Mouse (Mus musculus): Measurements from ENCODE around the gene Oprm1. TPM values are rescaled to one million over a fixed set of nuclear protein-coding genes. Genes with fewer than 3 reads are reported as not detected.
"Not testable (repeated sequence)": the region's sequence is repeated elsewhere in the genome, so short reads cannot be mapped to it uniquely, and the experiment has no call there.

The Oprm1 gene
- total RNA-seq, 2 experiments from 2014 or later = 7.9 to 9.3 TPM

DNA sequence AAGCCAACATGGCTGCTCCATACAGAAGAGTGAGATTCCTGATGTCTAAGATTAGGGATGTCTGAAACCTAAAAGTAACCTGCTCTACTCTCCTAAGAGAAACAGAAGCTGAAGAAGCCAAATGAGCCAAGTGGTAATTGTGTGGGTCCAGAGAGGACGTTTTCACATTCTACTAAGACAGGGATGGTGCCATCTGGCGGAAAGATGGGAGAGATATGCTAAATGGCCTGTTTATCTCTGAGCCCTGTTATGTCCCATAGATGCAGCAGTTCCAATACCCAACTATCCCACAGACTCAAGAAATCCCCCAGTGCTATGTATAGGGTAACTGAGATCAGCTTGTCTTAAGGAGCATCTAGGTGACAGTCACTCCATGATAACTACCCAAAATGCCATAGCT, 219.5 kb downstream of the Oprm1 start:
- DNase-seq (ENCODE audit: low spot score in 2 of 2) = peak in 1 of 2 experiments; percentile 31

DNA sequence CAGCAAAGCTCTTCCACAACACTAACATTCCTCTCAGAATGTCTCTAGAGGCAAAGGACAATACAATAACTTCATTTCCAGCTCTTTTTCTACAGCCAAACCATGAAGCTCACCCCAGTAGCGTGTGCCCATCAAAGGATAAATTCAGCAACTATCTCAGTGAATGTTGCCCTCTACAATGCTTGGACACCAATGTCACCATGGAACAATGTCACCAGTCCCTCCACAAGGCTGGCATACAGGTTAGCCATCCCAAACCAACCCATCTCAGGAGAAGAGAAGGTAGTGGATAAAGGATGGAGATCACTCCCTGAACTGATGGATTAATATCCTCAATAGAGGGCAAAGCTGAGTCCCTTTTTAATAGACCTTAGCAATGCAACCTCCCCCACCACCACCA, 220.4 kb downstream of the Oprm1 start:
- no peak for DNase-seq (ENCODE audit: low spot score in 2 of 2)

DNA sequence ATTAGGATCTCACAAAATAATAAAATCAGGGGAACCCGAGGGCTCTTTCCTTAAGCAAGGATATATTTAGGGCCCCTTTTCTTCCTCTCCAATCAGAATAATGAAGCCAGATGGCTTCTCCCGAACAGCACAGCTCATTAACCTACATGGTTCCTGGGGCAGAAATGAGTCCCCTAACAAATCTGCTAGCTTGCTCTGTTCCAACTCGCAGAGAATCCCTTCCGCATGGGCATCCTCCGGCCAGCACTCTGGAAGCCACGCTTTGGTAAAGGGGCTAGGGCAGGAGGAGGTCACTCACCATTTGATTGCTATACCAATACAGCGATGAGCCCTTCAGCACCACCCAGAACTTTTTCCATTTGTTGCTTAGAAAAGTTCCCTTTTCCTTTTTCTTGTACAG, 220.9 kb downstream of the Oprm1 start:
- no peak for DNase-seq (ENCODE audit: low spot score in 2 of 2)

DNA sequence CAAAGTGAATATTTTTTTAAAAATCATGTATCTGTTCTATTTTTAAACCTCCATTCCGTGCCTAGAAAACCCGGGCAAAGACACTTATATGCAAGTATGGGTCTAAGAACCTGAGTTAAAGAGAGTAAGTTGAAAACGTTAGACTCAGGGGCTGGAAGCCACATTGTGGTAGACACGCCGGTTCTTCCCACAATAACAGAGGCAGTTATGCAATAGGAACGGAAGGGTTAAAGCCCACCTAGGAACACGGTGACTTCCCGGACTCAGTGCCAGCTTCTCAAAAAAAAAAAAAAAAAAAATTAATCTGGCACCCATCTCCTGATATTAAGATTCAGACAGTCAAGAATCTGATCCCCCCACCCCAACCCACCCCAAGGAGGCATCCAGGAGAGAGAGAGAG, 221.5 kb downstream of the Oprm1 start:
- DNase-seq (ENCODE audit: low spot score in 2 of 2) = no peak

DNA sequence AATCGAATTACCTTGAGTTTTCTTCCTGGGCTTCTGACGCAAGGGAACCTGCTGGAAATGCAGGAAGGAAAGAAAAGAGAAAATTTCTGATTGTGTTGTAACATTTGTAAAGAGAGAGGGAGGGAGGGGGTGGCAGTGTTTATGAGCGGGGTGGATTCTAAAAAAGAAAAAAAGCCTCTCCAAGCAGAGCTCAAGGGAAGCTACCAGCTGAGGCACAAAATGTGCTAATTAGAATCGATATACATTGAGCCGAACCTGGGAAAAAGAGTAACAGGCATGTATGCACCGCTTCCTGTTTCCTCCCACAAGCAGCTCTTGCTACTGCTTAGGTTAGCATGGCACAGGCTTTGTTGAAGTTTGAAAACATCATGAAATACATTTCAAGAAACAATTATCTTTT, 221.9 kb downstream of the Oprm1 start:
- DNase-seq (ENCODE audit: low spot score in 2 of 2) = peak in 1 of 2 experiments; percentile 25

DNA sequence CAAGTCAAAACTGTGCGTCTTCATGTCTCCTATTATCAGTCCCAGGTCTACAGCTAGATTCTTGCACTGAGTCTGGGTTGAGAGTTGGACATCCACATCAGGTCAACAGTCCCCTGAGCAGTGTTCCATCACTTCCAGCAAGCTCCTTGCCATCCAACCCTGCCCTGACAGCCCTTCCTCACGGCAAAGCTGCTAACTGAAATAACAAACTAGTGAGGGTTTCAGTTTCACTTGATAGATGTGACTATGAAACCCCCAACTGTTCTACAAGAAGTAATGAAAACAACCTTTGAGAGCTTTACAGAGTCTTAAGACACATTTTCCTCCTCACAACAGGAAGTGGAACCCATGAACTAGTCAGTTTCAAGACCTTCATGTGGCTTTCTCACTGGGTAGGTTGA, 224.4 kb downstream of the Oprm1 start:
- no peak for DNase-seq (ENCODE audit: low spot score in 2 of 2)

DNA sequence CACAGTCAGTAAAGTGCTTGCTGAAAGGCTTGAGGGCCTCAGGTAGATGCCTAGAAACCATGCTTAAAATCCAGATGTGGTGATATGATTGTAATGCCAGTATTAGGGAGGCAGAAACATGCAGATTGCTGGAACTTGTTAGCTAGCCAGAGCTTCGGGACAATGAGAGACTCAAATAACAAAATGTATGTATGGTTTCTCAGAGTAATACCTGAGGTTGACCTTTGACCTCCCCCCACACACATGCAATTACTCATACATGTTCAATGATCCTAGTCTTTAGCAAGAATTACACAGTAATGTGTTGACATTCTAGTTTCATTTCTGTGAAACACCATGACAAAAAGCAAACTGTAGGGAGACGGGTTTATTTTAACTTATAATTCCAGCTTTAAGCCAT, 225.1 kb downstream of the Oprm1 start:
- no peak for DNase-seq (ENCODE audit: low spot score in 2 of 2)

DNA sequence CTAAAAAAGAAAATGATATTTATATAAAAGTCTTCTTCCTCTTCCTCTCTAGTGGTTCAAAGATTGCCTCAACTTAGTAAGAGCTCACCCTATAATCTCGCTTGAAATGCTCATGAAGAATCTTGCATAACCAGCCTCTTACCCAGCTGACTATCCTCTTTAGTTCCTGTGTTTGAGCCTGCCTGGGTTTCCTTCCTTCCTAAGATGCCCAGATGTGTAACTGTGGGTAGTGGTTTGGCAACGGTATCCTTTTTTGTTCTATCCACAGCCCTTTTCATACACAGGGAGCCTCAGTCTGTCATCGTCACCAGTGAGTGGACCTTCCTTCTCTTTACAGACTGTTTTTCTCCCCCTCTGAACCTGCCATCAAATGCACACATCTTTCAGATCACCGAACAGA, 227.9 kb downstream of the Oprm1 start:
- DNase-seq (ENCODE audit: low spot score in 2 of 2) = no peak

DNA sequence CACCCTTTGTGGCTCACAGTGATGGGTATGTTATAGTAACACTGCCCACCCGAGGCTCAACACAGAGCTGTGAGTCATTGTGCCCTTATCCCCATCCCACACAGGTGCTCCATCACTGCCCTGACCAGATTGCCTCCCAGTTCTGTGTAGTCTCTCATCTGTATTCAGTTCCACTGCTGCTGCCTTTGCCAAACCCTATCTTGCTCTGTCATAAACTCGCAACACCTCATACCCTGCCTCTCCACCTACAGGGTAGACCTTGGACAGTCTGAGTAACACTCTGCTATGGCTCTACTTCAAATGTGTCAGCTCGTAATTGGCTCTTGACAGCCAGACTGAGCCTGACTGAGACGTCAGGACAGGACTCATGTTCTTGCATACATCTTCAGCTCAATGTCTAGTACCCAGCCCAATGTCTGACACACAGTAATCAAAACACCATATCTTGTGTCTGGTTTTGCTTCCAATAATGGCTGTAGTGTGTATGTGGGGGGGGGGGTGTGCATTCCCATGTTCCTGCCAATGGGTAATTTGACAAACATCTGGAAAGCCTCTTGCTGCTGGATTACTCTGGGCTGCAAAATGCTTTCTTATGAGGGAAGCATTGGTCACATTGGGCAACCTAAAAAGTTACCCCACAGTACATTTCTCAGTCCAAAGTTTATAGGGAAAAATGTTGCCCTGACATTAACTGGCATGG, 229.2 kb downstream of the Oprm1 start:
- no peak for DNase-seq (ENCODE audit: low spot score in 2 of 2)

DNA sequence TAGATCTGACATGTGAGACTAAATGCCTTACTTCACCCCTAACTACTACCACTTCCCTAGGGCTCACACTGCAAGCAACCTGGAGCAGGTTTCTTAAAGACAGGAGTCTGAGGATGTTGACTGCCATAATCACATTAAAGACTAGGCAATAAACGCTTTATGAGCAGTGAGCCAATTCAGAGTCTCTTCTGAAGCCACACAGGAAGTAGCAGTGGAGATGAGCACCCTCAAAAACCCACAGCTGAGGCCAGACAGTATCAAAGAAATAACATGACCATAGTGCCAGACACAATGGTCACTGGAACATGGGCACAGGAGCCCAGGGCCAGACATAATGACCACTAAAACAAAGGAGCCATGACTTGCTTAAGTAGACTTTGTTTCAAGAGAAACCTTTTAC, 230.2 kb downstream of the Oprm1 start:
- DNase-seq (ENCODE audit: low spot score in 2 of 2) = no peak

DNA sequence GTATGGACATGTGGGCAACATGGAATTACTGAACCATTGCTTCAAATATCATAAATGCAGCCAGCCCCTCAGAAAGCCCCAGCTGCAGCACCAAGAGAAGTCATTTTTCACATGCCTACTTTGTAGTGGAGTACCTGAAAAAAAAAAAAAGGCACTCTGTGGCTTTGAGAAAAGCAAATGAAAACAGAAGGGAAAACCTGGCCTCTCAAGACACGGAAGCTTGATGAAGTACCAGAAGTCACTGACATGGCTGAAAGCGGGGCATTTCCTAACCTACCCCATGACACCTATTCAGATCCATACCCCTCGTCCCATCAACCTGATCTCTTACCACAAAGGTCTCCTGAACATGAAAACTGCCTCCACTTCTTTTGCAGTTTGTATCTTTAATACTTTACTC, 238.6 kb downstream of the Oprm1 start:
- no peak for DNase-seq (ENCODE audit: low spot score in 2 of 2)

DNA sequence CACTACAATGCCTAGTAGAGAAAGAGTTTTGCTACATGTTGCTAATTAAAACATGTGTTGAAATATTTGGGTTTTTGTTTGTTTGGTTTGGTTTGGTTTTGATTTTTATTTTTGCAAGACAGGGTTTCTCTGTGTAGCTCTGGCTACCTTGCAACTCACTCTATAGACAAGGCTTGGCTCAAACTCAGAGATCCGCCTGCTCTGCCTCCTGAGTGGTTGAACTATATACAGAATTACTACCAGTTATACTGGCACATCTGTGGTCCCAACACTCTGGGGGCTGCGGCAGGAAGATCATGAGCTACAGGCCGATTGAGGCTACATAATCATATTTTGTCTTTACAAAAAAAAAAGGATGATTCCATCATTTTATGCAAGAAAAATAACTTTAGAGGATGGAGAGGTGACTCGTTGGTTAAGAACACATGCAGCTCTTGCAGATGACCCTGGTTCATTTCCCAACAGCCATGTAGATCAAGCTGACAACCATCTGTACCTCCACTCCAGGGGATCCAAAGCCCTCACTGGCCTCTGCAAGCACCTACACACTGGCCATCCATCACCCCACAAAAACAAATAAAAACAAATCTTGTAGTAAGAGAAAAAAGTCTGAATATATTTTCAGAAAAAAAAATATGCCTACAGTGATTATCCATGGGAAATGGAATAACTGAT, 240.4 kb downstream of the Oprm1 start:
- no peak for DNase-seq (ENCODE audit: low spot score in 2 of 2)

DNA sequence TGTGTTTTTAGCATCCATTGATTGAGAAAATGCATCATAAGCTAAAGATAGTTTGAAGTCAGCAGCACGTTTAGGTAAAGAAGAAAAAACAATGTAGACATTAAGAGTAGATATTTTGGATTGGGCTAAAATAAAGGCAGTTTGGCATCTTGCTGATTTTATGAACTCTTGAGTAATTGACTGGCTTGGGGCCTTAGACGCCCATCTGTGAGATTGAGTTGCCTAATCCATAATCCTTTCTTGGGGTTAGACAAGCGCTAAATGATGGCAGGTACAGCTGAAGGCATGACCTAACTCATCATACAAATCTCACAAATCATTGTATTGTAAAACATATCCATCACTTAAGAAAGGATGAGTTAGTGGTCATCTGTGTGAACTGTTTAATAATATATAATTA, 241.0 kb downstream of the Oprm1 start:
- no peak for DNase-seq (ENCODE audit: low spot score in 2 of 2)

DNA sequence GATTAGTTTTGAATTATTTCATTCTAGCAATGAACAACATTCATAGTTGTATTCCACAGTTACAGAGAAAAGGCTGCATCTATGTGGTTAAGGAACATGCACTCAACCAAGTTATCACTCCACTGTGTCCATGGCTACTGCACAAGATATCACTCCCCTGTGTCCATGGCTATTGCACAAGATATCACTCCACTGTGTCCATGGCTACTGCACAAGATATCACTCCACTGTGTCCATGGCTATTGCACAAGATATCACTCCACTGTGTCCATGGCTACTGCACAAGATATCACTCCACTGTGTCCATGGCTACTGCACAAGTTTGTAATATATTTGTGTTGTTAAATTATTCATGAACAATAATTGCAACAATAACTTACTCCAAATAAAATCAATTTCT, 245.6 kb downstream of the Oprm1 start:
- DNase-seq (ENCODE audit: low spot score in 2 of 2) = not testable (repeated sequence)

DNA sequence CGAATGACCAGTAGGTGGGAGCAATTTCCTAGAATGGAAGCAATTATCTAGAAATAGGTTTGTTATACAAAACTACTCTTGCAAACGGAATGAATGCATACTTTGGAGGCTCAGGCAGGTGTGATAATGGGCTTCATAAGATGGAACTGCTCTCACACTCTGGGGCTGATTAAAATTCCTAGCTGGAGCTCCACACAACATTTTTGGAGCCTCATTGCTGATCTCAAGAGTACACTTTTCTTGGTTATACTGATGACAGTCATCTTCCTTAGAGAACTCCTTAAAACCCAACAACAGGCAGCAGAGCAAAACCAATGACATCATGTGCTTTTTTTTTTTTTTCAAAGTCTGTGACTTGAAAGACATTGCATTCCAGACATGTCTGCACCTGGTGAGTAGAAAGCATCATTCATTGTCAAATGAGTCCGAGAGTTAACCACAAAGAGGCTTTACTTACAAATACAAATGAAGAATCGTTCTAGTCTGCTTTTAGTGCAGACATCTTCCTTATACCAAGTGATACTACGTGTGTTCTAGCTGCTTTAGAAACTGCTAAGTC, 246.8 kb downstream of the Oprm1 start:
- DNase-seq (ENCODE audit: low spot score in 2 of 2) = no peak

DNA sequence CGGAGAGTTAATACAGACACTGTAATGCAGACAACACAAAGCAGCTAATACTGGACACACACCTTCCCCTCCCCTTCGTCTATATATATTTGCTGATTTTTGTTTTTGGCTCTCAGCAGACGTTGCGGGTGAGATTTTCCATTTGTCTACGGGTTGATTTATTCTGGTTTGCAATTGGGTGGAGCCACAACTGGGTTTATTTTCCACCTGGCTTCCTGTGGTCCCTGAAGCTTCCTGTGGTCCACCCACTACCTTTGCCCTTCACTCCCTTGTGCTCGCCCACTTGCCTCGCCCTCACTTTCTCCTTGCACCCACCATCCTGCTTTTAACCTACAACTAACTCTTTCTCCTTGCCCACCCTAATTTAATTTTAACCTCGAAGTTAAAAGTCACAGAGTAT, 252.2 kb downstream of the Oprm1 start:
- no peak for DNase-seq (ENCODE audit: low spot score in 2 of 2)

DNA sequence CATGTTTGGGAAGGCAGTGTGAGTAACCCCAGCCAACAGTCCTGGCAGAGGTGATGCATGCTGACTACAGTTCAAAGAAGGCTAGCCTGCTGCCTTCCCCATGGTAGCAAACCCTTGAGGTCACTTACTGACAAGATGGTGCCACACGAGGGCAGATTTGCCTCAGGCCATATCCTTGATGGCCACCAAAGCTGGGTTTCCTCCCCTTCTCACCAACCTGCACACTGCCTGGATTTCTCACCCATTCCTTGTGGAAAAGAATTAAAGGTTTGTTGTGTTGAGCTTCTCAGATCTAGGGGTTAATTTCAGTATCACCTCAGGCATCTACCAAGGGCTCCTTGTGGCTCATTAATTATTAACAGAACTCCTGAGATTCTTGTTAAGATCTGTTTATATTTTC, 256.9 kb downstream of the Oprm1 start:
- DNase-seq (ENCODE audit: low spot score in 2 of 2) = no peak

DNA sequence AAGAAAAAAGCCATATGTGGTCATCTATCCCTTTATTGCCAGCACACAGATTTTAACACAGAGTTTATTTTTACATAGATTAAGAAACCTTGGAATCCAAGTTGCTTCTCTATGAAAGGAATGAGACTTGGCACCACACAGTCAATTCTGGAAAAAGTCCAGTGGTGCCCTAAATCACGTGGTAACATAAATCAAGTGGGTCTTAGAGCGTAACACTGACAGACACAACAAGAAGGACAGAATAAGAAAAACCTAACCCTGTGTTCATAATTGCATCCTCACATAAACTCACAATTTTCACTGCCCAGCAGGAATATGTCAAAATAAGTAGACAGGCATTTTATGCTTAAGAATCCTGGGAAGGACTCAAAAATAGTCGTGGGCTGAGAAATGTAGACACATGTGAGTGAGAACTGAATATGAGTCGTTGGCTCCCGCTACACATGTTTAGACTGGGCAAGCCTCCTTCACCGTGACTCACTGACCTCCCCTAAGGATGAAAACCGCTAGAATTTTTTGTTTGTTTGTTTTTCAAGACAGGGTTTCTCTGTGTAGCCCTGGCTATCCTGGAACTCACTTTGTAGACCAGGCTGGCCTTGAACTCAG, 261.6 kb downstream of the Oprm1 start:
- DNase-seq (ENCODE audit: low spot score in 2 of 2) = no peak

DNA sequence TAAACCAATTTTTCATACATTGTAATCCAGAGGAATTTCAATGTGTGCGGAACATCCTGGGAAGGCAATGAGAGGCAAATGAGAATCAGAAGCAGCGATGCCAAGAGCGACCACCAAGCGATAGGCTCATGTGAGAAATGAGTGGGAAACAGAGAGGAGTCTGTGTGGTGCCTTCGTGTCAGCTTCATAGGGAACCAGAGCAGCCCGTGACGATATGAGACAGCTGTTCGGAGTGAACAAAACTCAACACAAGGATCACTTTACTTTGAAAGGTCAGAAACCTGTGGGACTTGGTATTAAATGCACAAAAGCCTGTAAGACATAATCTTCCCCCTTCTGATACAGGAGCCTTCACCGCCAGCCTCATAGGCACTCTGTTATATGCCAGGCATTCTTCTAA, 262.2 kb downstream of the Oprm1 start:
- no peak for DNase-seq (ENCODE audit: low spot score in 2 of 2)

DNA sequence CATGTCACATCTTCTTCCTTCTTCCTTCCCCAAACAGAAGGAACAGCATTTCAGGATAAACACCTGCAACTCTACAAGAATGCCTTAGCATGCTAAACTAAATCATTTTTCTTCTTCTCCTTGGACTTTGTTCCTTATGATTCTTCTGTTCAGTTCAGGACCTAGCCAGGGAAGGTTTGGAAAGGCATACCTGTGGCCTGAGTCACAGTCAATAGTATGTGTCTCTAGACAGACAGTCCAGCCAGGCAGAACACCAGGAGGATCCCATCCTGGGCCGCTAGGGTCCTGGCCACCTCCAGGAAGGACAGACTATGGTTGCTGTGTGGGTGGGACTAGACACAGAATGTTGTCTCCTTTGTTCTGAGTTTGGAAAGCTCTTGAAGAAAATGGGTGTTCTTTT, 266.7 kb downstream of the Oprm1 start:
- DNase-seq (ENCODE audit: low spot score in 2 of 2) = no peak

DNA sequence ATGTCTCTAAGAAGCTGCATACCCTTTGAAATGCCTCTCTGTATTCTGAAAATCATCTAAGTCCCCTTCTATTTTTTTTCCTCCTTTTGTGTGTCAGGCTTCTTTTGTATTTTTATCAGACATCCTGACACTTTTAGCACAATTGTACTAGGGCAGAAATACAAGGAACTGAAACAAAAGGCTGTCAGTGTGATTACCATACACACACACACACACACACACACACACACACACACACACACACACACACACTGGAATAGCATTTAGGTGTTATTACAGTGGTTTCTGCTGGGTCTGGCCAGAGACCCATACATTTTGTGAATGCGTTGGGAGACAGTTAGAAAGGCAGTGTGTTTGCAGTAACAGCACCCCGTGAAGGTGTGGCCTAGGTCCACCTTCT, 275.2 kb downstream of the Oprm1 start:
- DNase-seq (ENCODE audit: low spot score in 2 of 2) = no peak

DNA sequence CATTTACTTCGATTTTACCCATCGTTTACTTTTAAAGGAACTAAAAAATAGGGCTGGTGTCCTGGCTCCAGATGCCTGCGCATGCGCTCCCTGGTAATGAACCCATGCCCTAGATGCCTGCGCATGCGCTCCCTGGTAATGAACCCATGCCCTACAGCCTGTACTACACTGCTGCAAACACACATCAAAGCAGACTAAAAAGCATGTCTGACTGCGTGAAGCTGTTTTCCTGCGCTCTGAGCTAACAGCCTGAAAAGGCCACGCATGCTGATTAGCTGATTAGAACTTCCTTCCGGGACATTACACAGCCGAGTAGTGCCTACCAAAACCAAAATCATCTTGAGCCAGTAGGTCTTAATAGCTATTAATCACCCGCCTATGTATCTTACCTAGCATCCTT, 277.2 kb downstream of the Oprm1 start:
- no peak for DNase-seq (ENCODE audit: low spot score in 2 of 2)
